Mouse (Mus musculus) limb, embryonic 15.5 days (tissue): ENCODE results near the gene Lrg1. TPM values are rescaled to one million over a fixed set of nuclear protein-coding genes. Genes with fewer than 3 reads are reported as not detected.

Source experiments
- polyA plus RNA-seq: library from polyadenylated mRNA; unstranded; fragments of >200 nt; fragmentation: Nextera tagmentation; extraction: Ambion mirVana; gene quantifications from 2 replicates; pipeline ENCODE4 v1.2.1, GENCODE M21; 2015

Lrg1 gene
- polyA plus RNA-seq, 1 experiment from 2014 or later = 0.55 TPM

Other genes with a start within 250 kb of the Lrg1 start
- gene Zfp119a, start 243.1 kb downstream of the Lrg1 start, polyA plus RNA-seq = 10.0 TPM in 2 replicates
- gene Zfp959, start 229.9 kb downstream of the Lrg1 start, polyA plus RNA-seq = 13.5 and 14.4 TPM in 2 replicates
- gene Zfp119b, start 172.5 kb downstream of the Lrg1 start, polyA plus RNA-seq = 6.9 and 9.1 TPM in 2 replicates
- gene Ebi3, start 169.4 kb downstream of the Lrg1 start, polyA plus RNA-seq = 3.3 and 3.8 TPM in 2 replicates
- 21.7 and 22.1 TPM in 2 replicates for gene Yju2, start 162.9 kb downstream of the Lrg1 start, polyA plus RNA-seq
- gene Shd, start 151.5 kb downstream of the Lrg1 start, polyA plus RNA-seq = 19.9 and 21.4 TPM in 2 replicates
- 12.6 and 18.3 TPM in 2 replicates for gene Fsd1, start 135.5 kb downstream of the Lrg1 start, polyA plus RNA-seq
- 26.0 and 28.2 TPM in 2 replicates for gene Stap2, start 116.4 kb downstream of the Lrg1 start, polyA plus RNA-seq
- gene Mpnd, start 116.3 kb downstream of the Lrg1 start, polyA plus RNA-seq = 71.2 and 82.9 TPM in 2 replicates
- 210 and 217 TPM in 2 replicates for gene Sh3gl1, start 85.4 kb downstream of the Lrg1 start, polyA plus RNA-seq
- 19.1 and 21.4 TPM in 2 replicates for gene Chaf1a, start 81.6 kb downstream of the Lrg1 start, polyA plus RNA-seq
- 42.1 and 45.6 TPM in 2 replicates for gene Ubxn6, start 47.0 kb downstream of the Lrg1 start, polyA plus RNA-seq
- 103 and 106 TPM in 2 replicates for gene Hdgfl2, start 42.4 kb downstream of the Lrg1 start, polyA plus RNA-seq
- 0.03 and 0.11 TPM in 2 replicates for gene Plin4, start 12.2 kb downstream of the Lrg1 start, polyA plus RNA-seq
- 0.12 and 0.60 TPM in 2 replicates for gene Plin5, start 4.4 kb downstream of the Lrg1 start, polyA plus RNA-seq
- 2.3 and 3.3 TPM in 2 replicates for gene Sema6b, start 18.3 kb upstream of the Lrg1 start, polyA plus RNA-seq
- 11.3 and 13.1 TPM in 2 replicates for gene Tnfaip8l1, start 40.5 kb upstream of the Lrg1 start, polyA plus RNA-seq
- 108 and 119 TPM in 2 replicates for gene Mydgf, start 61.9 kb upstream of the Lrg1 start, polyA plus RNA-seq
- 33.6 and 34.6 TPM in 2 replicates for gene Dpp9, start 96.9 kb upstream of the Lrg1 start, polyA plus RNA-seq
- 14.9 and 19.7 TPM in 2 replicates for gene Fem1a, start 134.8 kb upstream of the Lrg1 start, polyA plus RNA-seq
- gene Ticam1, start 154.8 kb upstream of the Lrg1 start, polyA plus RNA-seq = 7.1 and 8.6 TPM in 2 replicates
- gene Plin3, start 170.9 kb upstream of the Lrg1 start, polyA plus RNA-seq = 94.2 and 114 TPM in 2 replicates
- gene Arrdc5, start 178.3 kb upstream of the Lrg1 start, polyA plus RNA-seq = not detected in 2 replicates
- gene Uhrf1, start 181.3 kb upstream of the Lrg1 start, polyA plus RNA-seq = 107 and 108 TPM in 2 replicates
- 35.9 and 37.3 TPM in 2 replicates for gene Kdm4b, start 204.1 kb upstream of the Lrg1 start, polyA plus RNA-seq